Mouse (Mus musculus) brown adipose tissue, adult 24 weeks (tissue): ENCODE results near the gene P2ry6. TPM values are rescaled to one million over a fixed set of nuclear protein-coding genes. Genes with fewer than 3 reads are reported as not detected.

Experiments used
- H3K27ac ChIP-seq: fragments of 200-500 bp; replicated peaks from 2 replicates; pipeline ENCODE4 v1.5.1; 2012; ENCODE audit warnings: low read depth, mild to moderate bottlenecking, low read length
- H3K4me1 ChIP-seq: fragments of 200-500 bp; 2 replicates; pipeline ENCODE4 v1.6.1; 2012; ENCODE audit warnings: low read length, mixed read lengths; ENCODE audit not compliant: control insufficient read depth, insufficient read depth, insufficient read length
- H3K4me3 ChIP-seq: fragments of 200-500 bp; 2 replicates; pipeline ENCODE4 v1.5.1; 2012; ENCODE audit warnings: low read depth, mild to moderate bottlenecking, low read length, moderate library complexity; ENCODE audit not compliant: insufficient read depth
- polyA plus RNA-seq: library from polyadenylated mRNA; stranded (reverse); fragments of >200 nt; gene quantifications from 2 replicates; pipeline ENCODE4 v1.2.4, GENCODE M21; 2012; ENCODE audit not compliant: missing spikeins, insufficient read depth, insufficient read length

P2ry6 gene
- polyA plus RNA-seq, 1 experiment, result 3.7 TPM

DNA sequence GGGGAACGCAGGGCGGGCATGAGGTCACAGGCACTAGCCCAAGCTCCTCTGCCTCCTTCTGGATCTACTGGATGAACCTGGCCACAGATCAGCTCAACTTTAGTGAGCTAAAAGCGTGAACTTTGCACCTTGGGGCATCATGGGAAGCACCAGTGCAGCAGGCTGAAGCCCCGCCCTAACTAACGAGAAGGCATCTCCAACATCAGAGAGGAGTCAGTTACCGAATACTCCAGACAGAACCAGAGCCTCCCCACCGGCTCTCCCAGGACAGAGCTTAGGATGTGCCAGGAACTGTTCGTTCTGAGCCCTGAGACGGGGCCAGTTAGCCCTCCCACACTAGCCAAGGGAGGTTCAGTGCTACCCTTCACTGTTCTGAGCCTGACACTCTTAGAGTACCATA is 6.6 kb downstream of the P2ry6 start:
- Histone ChIP-seq H3K4me1 (no peaks in the 10 kb centered on the region), H3K4me3 (no peak overlapping the region), H3K27ac (no peak overlapping the region)

DNA sequence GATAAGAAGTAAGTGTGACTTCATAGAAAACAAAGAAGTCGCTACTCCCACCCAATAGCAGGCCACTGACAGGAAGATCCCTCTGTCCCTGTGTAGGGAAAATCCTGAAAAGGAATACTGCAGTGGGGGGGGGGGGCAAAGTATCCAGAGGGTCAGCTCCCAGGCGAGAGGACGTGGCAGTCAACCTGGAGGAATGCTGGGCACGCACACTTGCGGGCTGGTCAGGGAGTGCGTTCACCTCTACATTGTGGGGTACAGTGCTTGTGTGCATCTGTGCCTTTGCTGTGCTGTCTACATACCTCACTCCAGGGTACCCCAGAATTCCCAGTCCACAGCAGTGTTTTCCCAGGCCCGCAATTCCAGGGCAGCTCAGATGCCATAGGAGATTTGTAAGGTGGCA is 8.4 kb downstream of the P2ry6 start:
- H3K4me3 ChIP-seq, result no peak overlapping the region
- no peaks in the 10 kb centered on the region for H3K4me1 ChIP-seq
- H3K27ac ChIP-seq, result no peak overlapping the region

DNA sequence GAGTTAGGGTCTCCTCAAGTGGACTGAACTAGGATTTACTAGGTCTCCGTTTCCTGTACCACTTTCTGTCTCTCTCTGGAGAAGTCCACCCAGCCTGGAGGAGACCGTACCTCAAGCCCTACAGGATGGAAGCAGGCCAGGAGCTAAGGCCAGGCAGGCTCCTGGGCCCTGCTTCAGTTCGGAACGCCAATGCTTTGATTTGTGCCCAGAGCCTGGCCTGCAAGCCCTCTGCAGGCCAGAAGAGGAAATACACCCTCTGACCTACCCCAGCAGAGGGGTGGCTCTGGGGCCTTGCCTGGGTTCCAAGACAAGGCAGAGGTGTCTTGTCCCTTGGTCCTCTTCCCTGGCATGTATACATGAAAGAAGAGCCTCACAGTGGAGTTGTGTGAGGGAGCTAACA is 9.4 kb downstream of the P2ry6 start:
- H3K27ac ChIP-seq, result 0 out of 2 replicates have a peak overlapping the region, but pooled peaks have one; percentile 17
- no peaks in the 10 kb centered on the region for H3K4me1 ChIP-seq

GRCm38 (mm10) chr7:100964242-100964641 is 10.2 kb downstream of the P2ry6 start:
- Histone ChIP-seq H3K4me1 (no peaks in the 10 kb centered on the region), H3K4me3 (peak overlapping the region; percentile 48), H3K27ac (peak overlapping the region; percentile 82)

More for the DNA sequence above, 9.4 kb downstream of the P2ry6 start:
- H3K4me3 ChIP-seq, result no peak overlapping the region

DNA sequence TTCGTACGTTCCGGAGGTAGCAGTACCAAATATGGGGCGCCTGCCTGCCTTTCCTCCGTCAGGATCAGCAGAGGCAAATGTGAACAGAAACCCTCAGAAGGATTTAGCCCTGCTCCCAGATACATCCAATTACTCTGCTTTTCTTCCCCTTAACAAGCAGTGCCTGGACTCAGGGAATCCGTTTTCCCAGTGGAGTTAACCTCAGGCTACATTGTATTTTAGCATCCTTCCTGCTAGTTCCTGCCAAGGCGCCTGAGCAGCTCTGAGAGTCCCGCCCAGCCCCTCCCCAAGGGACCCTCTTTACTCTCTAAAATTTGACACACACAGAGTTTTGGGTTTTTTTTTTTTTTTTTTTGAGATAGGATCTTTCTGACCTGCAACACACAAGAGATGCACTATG is 11.1 kb downstream of the P2ry6 start:
- H3K4me1 ChIP-seq, result no peaks in the 10 kb centered on the region
- H3K27ac ChIP-seq, result peak overlapping the region; percentile 71
- peak overlapping the region; percentile 60 for H3K4me3 ChIP-seq

- Histone ChIP-seq H3K4me1 (no peaks in the 10 kb centered on the region), H3K4me3 (peak overlapping the region; percentile 37), H3K27ac (peak overlapping the region; percentile 94)
Measured at GRCm38 (mm10) chr7:100961146-100961545, 13.3 kb downstream of the P2ry6 start.

DNA sequence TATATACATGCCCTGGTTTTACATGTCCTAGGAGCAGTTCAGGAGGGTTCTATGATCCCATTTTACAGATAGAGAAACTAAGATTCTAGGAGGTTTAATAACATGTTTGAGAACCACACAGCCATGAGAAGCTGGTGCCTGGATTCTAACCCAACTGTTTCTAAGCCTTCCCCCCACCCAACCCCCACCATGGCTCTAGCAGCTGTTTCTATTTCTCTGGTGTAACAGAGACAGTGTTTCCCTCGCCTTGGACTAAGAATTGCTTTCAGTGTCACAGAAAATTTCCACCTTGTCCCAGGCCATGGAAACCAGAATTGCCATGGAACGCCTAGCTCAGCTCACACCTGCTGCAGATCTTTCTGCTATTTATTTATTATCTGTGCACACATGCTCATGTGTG is 14.0 kb downstream of the P2ry6 start:
- Histone ChIP-seq H3K4me3 (no peak overlapping the region), H3K27ac (peak overlapping the region; percentile 94), H3K4me1 (no peaks in the 10 kb centered on the region)

GRCm38 (mm10) chr7:100958426-100958825 is 16.0 kb downstream of the P2ry6 start:
- H3K4me1 ChIP-seq, result no peaks in the 10 kb centered on the region
- H3K4me3 ChIP-seq, result no peak overlapping the region
- no peak overlapping the region for H3K27ac ChIP-seq

- Histone ChIP-seq H3K4me1 (no peaks in the 10 kb centered on the region), H3K27ac (peak overlapping the region; percentile 84), H3K4me3 (no peak overlapping the region)
Measured at GRCm38 (mm10) chr7:100952686-100953085, 21.8 kb downstream of the P2ry6 start.

GRCm38 (mm10) chr7:100951903-100952302 is 22.5 kb downstream of the P2ry6 start:
- peak overlapping the region; percentile 84 for H3K27ac ChIP-seq

GRCm38 (mm10) chr7:100950481-100951010 is 23.9 kb downstream of the P2ry6 start:
- H3K27ac ChIP-seq, result peak overlapping the region; percentile 74
- H3K4me1 ChIP-seq, result no peaks in the 10 kb centered on the region
- no peak overlapping the region for H3K4me3 ChIP-seq

More at GRCm38 (mm10) chr7:100951903-100952302, 22.5 kb downstream of the P2ry6 start:
- Histone ChIP-seq H3K4me3 (no peak overlapping the region), H3K4me1 (no peaks in the 10 kb centered on the region)

DNA sequence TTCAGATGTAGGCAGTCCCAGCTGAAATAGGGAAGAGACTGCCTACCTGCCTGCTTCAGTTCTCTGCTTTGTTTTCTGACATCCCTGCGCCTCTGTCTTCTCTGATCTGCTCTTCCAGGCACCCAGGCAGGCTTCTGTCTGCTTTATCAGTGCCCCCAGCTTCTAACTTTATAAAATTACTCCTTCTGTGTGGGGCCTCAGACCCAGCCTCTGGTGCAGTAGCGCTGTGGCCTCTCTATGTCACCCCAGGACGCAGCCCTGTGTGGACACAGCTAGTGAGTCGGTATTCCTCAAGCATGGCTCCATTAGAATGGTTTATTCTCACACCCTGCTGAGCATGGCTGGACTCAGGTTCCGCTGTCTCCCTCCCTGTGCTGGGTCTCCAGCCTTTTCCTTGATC is 24.4 kb downstream of the P2ry6 start:
- H3K4me1 ChIP-seq, result no peaks in the 10 kb centered on the region
- no peak overlapping the region for H3K4me3 ChIP-seq
- H3K27ac ChIP-seq, result peak overlapping the region; percentile 39

DNA sequence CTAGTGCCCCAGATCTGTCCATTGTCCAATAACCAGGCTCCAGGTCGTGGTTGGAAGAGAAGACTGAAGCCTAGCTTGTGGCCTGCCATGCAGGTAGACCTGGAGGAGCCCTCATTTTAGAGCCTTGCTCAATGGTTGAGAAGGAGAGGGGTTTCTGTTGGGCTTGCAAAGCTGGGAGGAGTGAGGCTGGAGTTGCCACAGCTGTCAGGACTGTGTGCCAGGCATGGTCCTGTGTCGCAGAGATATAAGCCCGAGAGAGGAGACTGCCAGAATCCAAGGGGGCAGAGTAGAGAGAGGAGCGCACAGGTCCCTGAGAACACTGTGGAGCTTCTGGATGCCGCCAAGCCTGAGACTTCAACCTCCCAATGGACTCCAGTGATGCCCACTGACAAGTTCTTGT is 29.7 kb downstream of the P2ry6 start:
- Histone ChIP-seq H3K27ac (peak overlapping the region; percentile 62), H3K4me1 (no peaks in the 10 kb centered on the region), H3K4me3 (no peak overlapping the region)

- Histone ChIP-seq H3K4me1 (no peaks in the 10 kb centered on the region), H3K27ac (peak overlapping the region; percentile 80), H3K4me3 (no peak overlapping the region)
Measured at GRCm38 (mm10) chr7:100944306-100944705, 30.1 kb downstream of the P2ry6 start.

DNA sequence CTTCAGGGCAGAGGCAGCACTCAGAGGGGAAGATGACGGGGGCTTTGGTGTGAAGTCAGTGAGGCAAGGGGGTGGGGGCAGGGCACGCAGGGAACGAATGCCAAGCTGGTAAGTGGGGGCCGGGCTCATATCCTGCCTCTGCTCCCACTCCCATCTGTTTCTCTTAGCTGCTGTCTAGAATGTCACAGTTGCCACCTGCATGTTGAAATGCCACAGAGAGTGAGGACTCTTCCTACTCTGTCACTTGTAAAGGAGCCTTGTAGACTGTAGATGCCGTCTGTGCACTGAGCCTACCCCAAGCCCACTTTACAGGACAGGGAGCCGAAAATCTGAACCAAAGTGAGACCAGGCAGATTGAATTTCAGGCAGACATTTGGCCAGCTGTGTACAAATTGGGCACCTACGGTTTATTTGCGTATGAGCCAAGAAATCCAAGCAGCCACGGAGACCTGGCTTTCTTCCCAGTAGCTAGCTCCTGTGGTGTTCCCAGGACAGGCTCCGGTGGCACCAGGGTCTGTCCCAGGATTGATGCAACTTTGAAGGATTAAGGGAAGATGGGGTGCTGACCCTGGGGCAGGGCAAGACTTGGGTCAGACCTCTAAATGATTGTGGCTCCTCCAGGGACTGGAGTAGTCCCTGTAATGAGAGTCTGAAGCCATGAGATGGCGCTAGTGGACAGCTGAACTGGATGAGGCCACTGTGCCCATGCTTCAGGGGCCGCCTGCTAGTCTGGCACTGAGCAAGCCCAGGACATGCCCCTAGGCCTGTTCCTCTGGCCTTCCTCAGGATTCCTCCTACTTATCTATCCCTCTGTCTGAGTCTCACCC is 31.4 kb downstream of the P2ry6 start:
- no peaks in the 10 kb centered on the region for H3K4me1 ChIP-seq
- no peak overlapping the region for H3K4me3 ChIP-seq
- peak overlapping the region; percentile 80 for H3K27ac ChIP-seq

- H3K4me3 ChIP-seq, result no peak overlapping the region
- H3K27ac ChIP-seq, result no peak overlapping the region
Measured at GRCm38 (mm10) chr7:100941169-100941568, 33.3 kb downstream of the P2ry6 start.

More at GRCm38 (mm10) chr7:100941169-100941568, 33.3 kb downstream of the P2ry6 start:
- no peaks in the 10 kb centered on the region for H3K4me1 ChIP-seq
